Mouse (Mus musculus) olfactory bulb, adult 2 months (tissue): ENCODE measurements at regions not wholly inside any gene's neighbourhood (a gene's known extent, or its start where the extent isn't known, plus 50 kb on each side); places are given as distances from the start of the nearest gene placed in this dataset.

Experiments used
- CTCF ChIP-seq: fragments of 200-500 bp; IDR thresholded peaks from 2 replicates; pipeline ENCODE4 v1.5.1; 2012; ENCODE audit warnings: low read depth, mild to moderate bottlenecking, low read length, moderate library complexity; ENCODE audit not compliant: insufficient read depth
- POLR2A ChIP-seq: fragments of 200-500 bp; IDR thresholded peaks from 2 replicates; pipeline ENCODE4 v1.6.1; 2012; ENCODE audit warnings: mild to moderate bottlenecking, low read depth, low read length, moderate library complexity; ENCODE audit not compliant: insufficient read depth

DNA sequence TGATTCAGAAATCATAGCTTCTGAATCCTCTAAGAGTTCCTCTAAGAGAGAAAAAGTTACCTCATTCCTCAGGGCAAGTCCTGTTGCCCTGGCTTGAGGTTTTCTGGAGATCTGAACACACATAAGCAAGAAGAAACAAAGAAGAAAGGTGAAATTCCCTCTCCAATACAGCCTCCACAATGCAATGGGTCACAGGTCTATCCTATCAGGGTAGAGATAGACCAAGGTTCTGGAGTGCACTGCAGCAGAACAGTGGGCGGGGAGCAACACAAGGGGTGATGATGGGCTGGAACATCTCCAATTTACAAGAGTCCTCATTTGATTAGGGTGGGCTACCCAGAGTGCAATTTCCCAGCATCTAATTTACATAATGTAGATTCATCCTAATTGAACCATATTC lies 69.8 kb upstream of the Prokr2 start:
- no peak for TF ChIP-seq POLR2A
- TF ChIP-seq CTCF: no peak
